12 mouse cellular contexts compared by ENCODE assay signal in the genomic region with DNA sequence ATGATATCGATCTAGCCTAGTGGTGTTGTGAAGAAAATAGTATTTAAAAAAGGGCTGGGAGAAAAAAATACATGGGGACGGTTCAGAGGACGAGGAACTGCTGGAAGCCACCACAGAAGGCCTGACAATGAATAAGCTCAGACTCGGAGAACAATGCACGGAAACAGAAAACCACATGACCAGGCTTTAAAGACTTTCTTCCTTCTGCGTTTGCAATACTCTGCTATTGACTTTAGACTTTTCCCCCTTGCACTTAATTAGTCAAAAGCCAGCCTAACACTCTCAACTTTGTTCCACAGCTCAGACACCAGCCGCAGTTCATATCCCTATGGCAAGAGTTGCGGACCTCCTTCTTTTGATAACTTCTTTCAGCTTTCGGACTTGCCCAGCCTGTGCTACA.
A peak's percentile ranks its signal among the peaks of the same experiment; 100 is the strongest.
DNase-seq lines count a peak whose midpoint lies in the region; ATAC-seq and TF ChIP-seq lines count a peak whose summit lies in the region.
"Had no signal": no experiment of that assay in that cellular context is flagged by ENCODE, and none has a peak within 500 bp of the region (broad histone marks: within the 10 kb centered on the region; RNA-seq: fewer than 3 reads in every experiment).

No protein-coding gene starts in this region.

- no peaks in the 10 kb centered on the region for H3K36me3 ChIP-seq in kidney, embryonic 15.5 days
- H3K36me3 ChIP-seq in kidney, embryonic 14.5 days (ENCODE audit: control insufficient read depth, insufficient read depth, low read length), result no peaks in the 10 kb centered on the region
- no peaks in the 10 kb centered on the region for H3K36me3 ChIP-seq in heart, embryonic 14.5 days (ENCODE audit: control insufficient read depth, insufficient read depth, low read length)
- no peaks in the 10 kb centered on the region for H3K36me3 ChIP-seq in macrophage (ENCODE audit: inconsistent target)
- H3K36me3 ChIP-seq: liver, embryonic 15.5 days had no signal

- no peak for ATAC-seq in kidney, embryonic 15.5 days (replicated peaks; ENCODE audit: low FRiP score)
- ATAC-seq in kidney, embryonic 14.5 days (ENCODE audit: low FRiP score, low TSS enrichment), result no peak
- ATAC-seq in heart, embryonic 14.5 days (ENCODE audit: insufficient number of reproducible peaks, insufficient read depth, low FRiP score, low read depth), result no peak

- H3K4me3 ChIP-seq in kidney, embryonic 15.5 days (replicated peaks), result no peak overlapping the region
- no peak overlapping the region for H3K4me3 ChIP-seq in kidney, embryonic 14.5 days (ENCODE audit: low read length)
- H3K4me3 ChIP-seq in bone marrow macrophage, adult 2 months (ENCODE audit: insufficient read depth, low read length), result no peak overlapping the region
- H3K4me3 ChIP-seq in heart, embryonic 14.5 days (ENCODE audit: control insufficient read depth in 1 of 2, insufficient read depth in 1 of 2, low read depth in 1 of 2, low read length in 2 of 2), result no peak overlapping the region
- H3K4me3 ChIP-seq in macrophage (ENCODE audit: inconsistent target), result no peak overlapping the region
- H3K4me3 ChIP-seq: erythroblast, embryonic 14.5 days; liver, embryonic 15.5 days had no signal

- DNase-seq in urinary bladder, adult 18-20 months (ENCODE audit: low spot score in 2 of 2), result no peak
- no peak for DNase-seq in cerebellum, postnatal 10 days
- DNase-seq: cerebellum, postnatal 14 days; layer of hippocampus, postnatal 36 days had no signal

- peaks cover 13% of the 10 kb centered on the region; the same call in 1 of the 2 replicates for H3K4me1 ChIP-seq in kidney, embryonic 15.5 days
- peaks cover 9% of the 10 kb centered on the region; the same call in 1 of the 2 replicates for H3K4me1 ChIP-seq in kidney, embryonic 14.5 days (ENCODE audit: control insufficient read depth, insufficient read depth, low read length)
- peaks cover 39% of the 10 kb centered on the region for H3K4me1 ChIP-seq in bone marrow macrophage, adult 2 months (ENCODE audit: control insufficient read depth, insufficient read depth, low read length)
- H3K4me1 ChIP-seq in heart, embryonic 14.5 days (ENCODE audit: control insufficient read depth in 2 of 2, insufficient read depth in 2 of 2, low read length in 2 of 2), result peaks cover 4 to 8% of the 10 kb centered on the region in 2 experiments; a peak in 2 of 4 replicates
- H3K4me1 ChIP-seq: liver, embryonic 15.5 days had no signal

- no peak overlapping the region for H3K4me2 ChIP-seq in kidney, embryonic 15.5 days
- no peak overlapping the region for H3K4me2 ChIP-seq in kidney, embryonic 14.5 days (replicated peaks; ENCODE audit: low read depth, low read length)
- no peak overlapping the region for H3K4me2 ChIP-seq in heart, embryonic 14.5 days (ENCODE audit: low read length)
- H3K4me2 ChIP-seq: hindbrain, embryonic 14.5 days; liver, embryonic 15.5 days had no signal

- TF ChIP-seq CTCF in bone marrow macrophage, adult 2 months (IDR thresholded peaks at IDR 0.05; ENCODE audit: low read depth, low read length), result no peak

- 0 out of 2 replicates have a peak, but pooled peaks cover 3% of the 10 kb centered on the region for H3K27me3 ChIP-seq in kidney, embryonic 15.5 days
- no peaks in the 10 kb centered on the region; the same call in 1 of the 2 replicates for H3K27me3 ChIP-seq in kidney, embryonic 14.5 days (ENCODE audit: control insufficient read depth, insufficient read depth, low read length)
- no peaks in the 10 kb centered on the region for H3K27me3 ChIP-seq in heart, embryonic 14.5 days (ENCODE audit: control insufficient read depth, insufficient read depth, low read length)
- H3K27me3 ChIP-seq: liver, embryonic 15.5 days had no signal

- no peaks in the 10 kb centered on the region for H3K79me2 ChIP-seq in macrophage (ENCODE audit: inconsistent target)

- H3K27ac ChIP-seq in kidney, embryonic 15.5 days, result peak overlapping the region; percentile 74
- no peak overlapping the region; the same call in 1 of the 2 replicates for H3K27ac ChIP-seq in kidney, embryonic 14.5 days (ENCODE audit: low read depth, low read length)
- peak overlapping the region; percentile 71 for H3K27ac ChIP-seq in bone marrow macrophage, adult 2 months (ENCODE audit: insufficient read depth, low read depth, low read length)
- H3K27ac ChIP-seq in heart, embryonic 14.5 days (replicated peaks in 1 of 2; ENCODE audit: control insufficient read depth in 1 of 2, insufficient read depth in 1 of 2, low read depth in 2 of 2, low read length in 2 of 2), result peak overlapping the region; percentile 63 to 69
- H3K27ac ChIP-seq in macrophage, result peak overlapping the region; percentile 76
- H3K27ac ChIP-seq: hindbrain, embryonic 14.5 days; liver, embryonic 15.5 days had no signal

- H3K9me3 ChIP-seq in kidney, embryonic 15.5 days (replicated peaks), result no peaks in the 10 kb centered on the region
- no peaks in the 10 kb centered on the region for H3K9me3 ChIP-seq in kidney, embryonic 14.5 days (ENCODE audit: control insufficient read depth, low read length)
- H3K9me3 ChIP-seq in heart, embryonic 14.5 days (ENCODE audit: control insufficient read depth, low read length), result no peaks in the 10 kb centered on the region
- H3K9me3 ChIP-seq: liver, embryonic 15.5 days had no signal

- 68% methylated on average over 9 of the region's 9 CpGs for WGBS in kidney, embryonic 15.5 days
- 70% methylated on average over 9 of the region's 9 CpGs for WGBS in kidney, embryonic 14.5 days
- WGBS in heart, embryonic 14.5 days, result 59% methylated on average over 9 of the region's 9 CpGs
- WGBS in macrophage (ENCODE audit: missing documents), result 37% methylated on average over 9 of the region's 9 CpGs

- no peak for TF ChIP-seq POLR2A in bone marrow macrophage, adult 2 months (IDR thresholded peaks at IDR 0.05; ENCODE audit: borderline replicate concordance, low read depth, low read length)

- H3K9ac ChIP-seq in kidney, embryonic 15.5 days, result no peak overlapping the region
- H3K9ac ChIP-seq in kidney, embryonic 14.5 days (ENCODE audit: low read depth, low read length), result no peak overlapping the region
- no peak overlapping the region for H3K9ac ChIP-seq in heart, embryonic 14.5 days (ENCODE audit: low read length)
- H3K9ac ChIP-seq: hindbrain, embryonic 14.5 days; liver, embryonic 15.5 days had no signal
